Mouse (Mus musculus) heart, adult 2 months (tissue): Measurements from ENCODE around the gene Hgd.

Source experiments
- CTCF ChIP-seq: fragments of 200-600 bp; IDR thresholded peaks from 2 replicates; pipeline ENCODE4 v1.8.1; 2022; ENCODE audit warnings: antibody characterized with exemption, mild to moderate bottlenecking, moderate library complexity
- EP300 ChIP-seq: fragments of 200-500 bp; IDR thresholded peaks from 2 replicates; pipeline ENCODE4 v1.6.1; 2011; ENCODE audit warnings: low read depth, low read length, control low read depth; ENCODE audit not compliant: insufficient read depth
- POLR2A ChIP-seq: fragments of 200-500 bp; IDR thresholded peaks from 2 replicates; pipeline ENCODE4 v1.6.1; 2011; ENCODE audit warnings: mild to moderate bottlenecking, low read depth, low read length, control low read depth; ENCODE audit not compliant: insufficient read depth

- no peak for TF ChIP-seq CTCF
- TF ChIP-seq POLR2A = no peak
- TF ChIP-seq EP300 = no peak
Measured at GRCm38 (mm10) chr16:37591551-37591950, 11.6 kb downstream of the Hgd start.
